Mouse (Mus musculus) pancreas, adult 10 weeks (tissue): ENCODE results near the gene Gm8356. TPM values are rescaled to one million over a fixed set of nuclear protein-coding genes. Genes with fewer than 3 reads are reported as not detected.

Source experiments
- polyA plus RNA-seq: library from polyadenylated mRNA; stranded (reverse); fragments of 350-450 nt; fragmentation: Illumina TruSeq; extraction: RNeasy Lipid Tissue Mini Kit (QIAGEN cat#74804); gene quantifications from one replicate; pipeline ENCODE4 v1.2.3, GENCODE M21; 2015; ENCODE audit warnings: low read depth, low replicate concordance; ENCODE audit not compliant: insufficient read depth

Gene Gm8356
- polyA plus RNA-seq: not detected

DNA sequence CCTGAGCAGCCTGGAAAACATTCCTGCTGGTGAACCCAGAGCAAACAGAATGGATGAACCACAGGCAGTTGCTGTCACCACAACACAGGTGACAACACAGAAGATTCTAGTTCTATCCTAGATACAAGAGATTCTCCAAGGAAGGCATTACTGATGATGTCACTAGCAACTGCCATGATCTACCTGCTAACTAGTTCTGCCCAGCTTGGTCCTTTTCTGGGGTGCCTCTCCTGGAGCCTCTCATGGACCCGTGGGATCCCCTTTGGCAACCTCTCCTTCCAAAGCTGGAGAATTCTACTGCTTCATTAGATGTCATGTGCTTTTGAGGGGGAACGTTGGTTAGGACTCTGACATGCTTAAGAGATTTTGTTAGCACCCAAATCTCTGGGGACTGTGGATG is at the start of gene Gm8356:
Gm8356 (minus strand) TSS at position 101 of the 400 bp plus-strand sequence.

Other genes starting within 250 kb of the Gm8356 start
- gene Gm21103, start 232.4 kb downstream of the Gm8356 start, polyA plus RNA-seq: not detected
- not detected for gene Gm3618, start 193.6 kb downstream of the Gm8356 start, polyA plus RNA-seq
- not detected for gene Gm16440, start 147.0 kb downstream of the Gm8356 start, polyA plus RNA-seq
- not detected for gene Gm3591, start 124.8 kb downstream of the Gm8356 start, polyA plus RNA-seq
- gene Gm3594, start 92.7 kb downstream of the Gm8356 start, polyA plus RNA-seq: not detected
- not detected for gene Gm3629, start 53.3 kb upstream of the Gm8356 start, polyA plus RNA-seq
- gene Gm3460, start 85.1 kb upstream of the Gm8356 start, polyA plus RNA-seq: not detected
- gene Gm10251, start 146.9 kb upstream of the Gm8356 start, polyA plus RNA-seq: not detected
- gene Gm8050, start 183.0 kb upstream of the Gm8356 start, polyA plus RNA-seq: not detected
- gene Gm3636, start 205.0 kb upstream of the Gm8356 start, polyA plus RNA-seq: 0.79 TPM
- gene Gm8362, start 237.1 kb upstream of the Gm8356 start, polyA plus RNA-seq: not detected